Mouse (Mus musculus) erythroblast, embryonic 14.5 days (primary cell): ENCODE results near the gene Uvrag.

Experiments
- GATA1 ChIP-seq: IDR thresholded peaks from 2 replicates; pipeline ENCODE4 v1.6.1; 2012; ENCODE audit warnings: low read length, inconsistent platforms, mixed read lengths
- TAL1 ChIP-seq: IDR thresholded peaks from 3 replicates; pipeline ENCODE4 v1.6.1; 2012; ENCODE audit warnings: low read length, inconsistent platforms, mixed read lengths

GRCm38 (mm10) chr7:99079522-99079921 lies 61.4 kb downstream of the Uvrag start:
- TF ChIP-seq GATA1, result no peak
- no peak for TF ChIP-seq TAL1
